Mouse (Mus musculus) limb, embryonic 15.5 days (tissue): ENCODE measurements around the gene Exosc6. TPM values are rescaled to one million over a fixed set of nuclear protein-coding genes. Genes with fewer than 3 reads are reported as not detected.
A peak's percentile ranks its signal among the peaks of the same experiment; 100 is the strongest.
"Not testable (repeated sequence)": the region's sequence is repeated elsewhere in the genome, so short reads cannot be mapped to it uniquely, and the experiment has no call there.

ENCODE experiments used
- ATAC-seq: fragments of 200-750 bp; cut with Nextera tagmentation; 2 replicates; pipeline ENCODE4 v1.8.0; 2017; ENCODE audit warnings: low read depth, moderate TSS enrichment; ENCODE audit not compliant: insufficient number of reproducible peaks, low FRiP score, low TSS enrichment
- H3K27ac ChIP-seq: fragments of 300-500 bp; sonication (generic); 2 replicates; pipeline ENCODE4 v1.5.1; 2015; ENCODE audit warnings: moderate library complexity, mild to moderate bottlenecking, inconsistent platforms
- H3K27me3 ChIP-seq: fragments of 300-500 bp; sonication (generic); 2 replicates; pipeline ENCODE4 v1.6.1; 2015; ENCODE audit warnings: inconsistent platforms
- H3K36me3 ChIP-seq: fragments of 300-500 bp; sonication (generic); 2 replicates; pipeline ENCODE4 v1.6.1; 2015; ENCODE audit warnings: inconsistent platforms
- H3K4me1 ChIP-seq: fragments of 300-500 bp; sonication (generic); 2 replicates; pipeline ENCODE4 v1.6.1; 2015; ENCODE audit warnings: inconsistent platforms
- H3K4me2 ChIP-seq: fragments of 300-500 bp; sonication (generic); 2 replicates; pipeline ENCODE4 v1.6.1; 2015; ENCODE audit warnings: mild to moderate bottlenecking, inconsistent platforms
- H3K4me3 ChIP-seq: fragments of 300-500 bp; sonication (generic); 2 replicates; pipeline ENCODE4 v1.5.1; 2015; ENCODE audit warnings: mild to moderate bottlenecking, inconsistent platforms
- H3K9ac ChIP-seq: fragments of 300-500 bp; sonication (generic); 2 replicates; pipeline ENCODE4 v1.6.1; 2015; ENCODE audit warnings: inconsistent platforms
- H3K9me3 ChIP-seq: fragments of 300-500 bp; sonication (generic); 2 replicates; pipeline ENCODE4 v1.6.1; 2016; ENCODE audit warnings: inconsistent platforms
- WGBS: fragments of 180-500 bp; shearing (Covaris S2); methylation state at CpG from one replicate; pipeline ENCODE4 v1.1.7; 2015; 5-methylcytosine and 5-hydroxymethylcytosine counted together
- polyA plus RNA-seq: library from polyadenylated mRNA; unstranded; fragments of >200 nt; fragmentation: Nextera tagmentation; extraction: Ambion mirVana; gene quantifications from 2 replicates; pipeline ENCODE4 v1.2.1, GENCODE M21; 2015

The Exosc6 gene
- 8.2 and 9.7 TPM in 2 replicates for polyA plus RNA-seq

DNA sequence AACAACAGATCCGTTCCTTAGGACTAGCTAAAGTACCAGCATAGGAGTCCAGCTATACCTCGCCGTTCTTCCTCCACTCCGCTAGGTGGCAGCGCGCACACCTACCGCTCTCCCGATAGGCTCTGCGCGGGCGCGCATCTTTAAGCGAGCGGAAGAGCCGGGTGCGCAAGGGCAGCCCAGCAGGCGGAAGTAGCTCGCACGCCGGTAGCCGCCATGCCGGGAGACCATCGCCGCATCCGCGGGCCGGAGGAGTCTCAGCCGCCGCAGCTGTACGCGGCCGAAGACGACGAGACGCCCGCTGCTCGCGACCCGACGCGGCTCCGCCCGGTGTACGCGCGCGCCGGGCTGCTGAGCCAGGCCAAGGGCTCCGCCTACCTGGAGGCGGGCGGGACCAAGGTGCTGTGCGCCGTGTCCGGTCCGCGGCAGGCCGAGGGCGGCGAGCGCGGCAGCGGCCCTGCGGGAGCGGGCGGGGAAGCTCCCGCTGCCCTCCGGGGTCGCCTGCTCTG lies at the start of gene Exosc6:
TSS of gene Exosc6 (plus strand) at position 182 of the 506 bp plus-strand sequence.
- Histone ChIP-seq H3K4me1 (peaks cover 19% of the 10 kb centered on the region), H3K27ac (peak within 1 kb of the TSS; percentile 86), H3K27me3 (no peaks in the 10 kb centered on the region), H3K9ac (peak within 1 kb of the TSS; percentile 82), H3K9me3 (no peaks in the 10 kb centered on the region), H3K36me3 (peaks cover 57% of the 10 kb centered on the region), H3K4me3 (peak within 1 kb of the TSS; percentile 96), H3K4me2 (peak within 1 kb of the TSS; percentile 89)
- ATAC-seq = peak; percentile 87
- under 1% methylated on average over 49 of the region's 68 CpGs for WGBS

- not testable (repeated sequence) for H3K4me1 ChIP-seq, H3K4me3 ChIP-seq, H3K27ac ChIP-seq, H3K9ac ChIP-seq, H3K27me3 ChIP-seq, ATAC-seq, H3K9me3 ChIP-seq, H3K4me2 ChIP-seq
- 87% methylated on average over 10 of the region's 10 CpGs for WGBS
- peaks cover 41% of the 10 kb centered on the region for H3K36me3 ChIP-seq
Measured at GRCm38 (mm10) chr8:111010230-111010991, 45.7 kb upstream of the Exosc6 start.

DNA sequence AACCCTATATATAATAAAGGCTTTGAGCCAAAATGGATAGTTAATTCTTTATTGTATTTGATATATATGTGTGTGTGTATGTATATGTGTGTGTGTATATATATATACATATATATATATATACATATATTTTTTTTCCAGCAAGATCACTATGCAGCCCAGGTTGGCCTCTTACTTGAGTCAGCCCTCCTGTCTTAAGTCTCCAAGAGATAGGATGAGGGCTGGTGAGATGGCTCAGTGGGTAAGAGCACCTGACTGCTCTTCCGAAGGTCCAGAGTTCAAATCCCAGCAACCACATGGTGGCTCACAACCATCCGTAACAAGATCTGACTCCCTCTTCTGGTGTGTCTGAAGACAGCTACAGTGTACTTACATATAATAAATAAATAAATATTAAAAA lies 29.5 kb upstream of the Exosc6 start:
- not testable (repeated sequence) for H3K9me3 ChIP-seq, H3K9ac ChIP-seq, H3K27ac ChIP-seq, H3K27me3 ChIP-seq, ATAC-seq, H3K4me1 ChIP-seq, H3K4me2 ChIP-seq, H3K36me3 ChIP-seq, H3K4me3 ChIP-seq
- WGBS = 86% methylated on average over 2 of the region's 2 CpGs

- no peak for ATAC-seq
Measured at GRCm38 (mm10) chr8:111027391-111027937, 28.7 kb upstream of the Exosc6 start.

GRCm38 (mm10) chr8:111029589-111029988 lies 26.6 kb upstream of the Exosc6 start:
- 57% methylated on average over 4 of the region's 4 CpGs for WGBS
- Histone ChIP-seq H3K4me3 (no peak overlapping the region), H3K27me3 (peaks cover 4% of the 10 kb centered on the region), H3K4me1 (peaks cover 6% of the 10 kb centered on the region; the same call in 1 of the 2 replicates), H3K36me3 (no peaks in the 10 kb centered on the region), H3K4me2 (no peak overlapping the region), H3K27ac (no peak overlapping the region), H3K9ac (no peak overlapping the region), H3K9me3 (no peaks in the 10 kb centered on the region)
- ATAC-seq = no peak

More at GRCm38 (mm10) chr8:111027391-111027937, 28.7 kb upstream of the Exosc6 start:
- no peaks in the 10 kb centered on the region for H3K9me3 ChIP-seq
- peak overlapping the region; percentile 79 for H3K4me2 ChIP-seq
- H3K27me3 ChIP-seq = peaks cover 4% of the 10 kb centered on the region
- no peaks in the 10 kb centered on the region for H3K36me3 ChIP-seq
- WGBS = under 1% methylated on average over 31 of the region's 31 CpGs
- peak overlapping the region; percentile 63 for H3K9ac ChIP-seq
- peak overlapping the region; percentile 50; the same call in 1 of the 2 replicates for H3K27ac ChIP-seq
- H3K4me1 ChIP-seq = no peaks in the 10 kb centered on the region
- H3K4me3 ChIP-seq = peak overlapping the region; percentile 65

GRCm38 (mm10) chr8:111030045-111030444 lies 26.1 kb upstream of the Exosc6 start:
- Histone ChIP-seq H3K36me3 (no peaks in the 10 kb centered on the region), H3K27me3 (peaks cover 4% of the 10 kb centered on the region), H3K27ac (no peak overlapping the region), H3K4me3 (no peak overlapping the region), H3K9me3 (no peaks in the 10 kb centered on the region), H3K4me1 (peaks cover 11% of the 10 kb centered on the region; the same call in 1 of the 2 replicates), H3K9ac (no peak overlapping the region), H3K4me2 (no peak overlapping the region)
- WGBS = 77% methylated on average over 6 of the region's 6 CpGs
- no peak for ATAC-seq

- Histone ChIP-seq H3K4me3 (no peak within 1 kb of the TSS), H3K27me3 (peaks cover 4% of the 10 kb centered on the region), H3K9me3 (no peaks in the 10 kb centered on the region), H3K9ac (no peak within 1 kb of the TSS), H3K36me3 (peaks cover 3% of the 10 kb centered on the region; the same call in 1 of the 2 replicates), H3K4me1 (peaks cover 21% of the 10 kb centered on the region), H3K27ac (no peak within 1 kb of the TSS), H3K4me2 (no peak within 1 kb of the TSS)
- no peak for ATAC-seq
- WGBS = 96% methylated on average over 19 of the region's 19 CpGs
Measured at GRCm38 (mm10) chr8:111031572-111031971, 24.6 kb upstream of the Exosc6 start, which contains the start of gene Ddx19b. Gene Ddx19b, minus strand, starts transcription at chr8:111031751.

DNA sequence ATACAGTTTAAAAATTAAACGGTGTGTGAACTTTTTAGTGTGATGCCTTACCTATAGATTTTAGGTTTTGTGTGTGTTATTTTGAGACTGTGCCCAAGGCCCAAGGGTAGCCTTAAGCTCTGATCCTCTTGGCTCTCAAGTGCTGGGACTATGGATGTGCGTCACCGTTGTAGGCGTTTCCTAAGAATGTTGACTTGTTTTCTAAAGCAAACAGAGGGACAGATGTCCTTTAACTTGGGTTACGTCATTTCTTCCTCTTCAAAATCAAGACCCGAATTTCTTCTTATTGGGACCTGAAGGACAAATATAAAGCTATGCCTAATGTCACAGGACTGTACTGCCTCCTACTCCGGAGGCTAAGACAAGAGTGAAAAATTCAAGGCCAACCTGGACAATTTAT lies 23.2 kb upstream of the Exosc6 start, which contains the start of gene Aars:
TSS of gene Aars (plus strand) at position 229 of the 400 bp plus-strand sequence.
- peak within 1 kb of the TSS; percentile 57 for H3K4me2 ChIP-seq
- H3K27ac ChIP-seq = peak within 1 kb of the TSS; percentile 76
- H3K9me3 ChIP-seq = no peaks in the 10 kb centered on the region
- peaks cover 13% of the 10 kb centered on the region for H3K36me3 ChIP-seq
- WGBS = 96% methylated on average over 7 of the region's 7 CpGs
- peak within 1 kb of the TSS; percentile 68 for H3K4me3 ChIP-seq
- H3K4me1 ChIP-seq = peaks cover 21% of the 10 kb centered on the region
- ATAC-seq = no peak
- H3K9ac ChIP-seq = peak within 1 kb of the TSS; percentile 65
- peaks cover 4% of the 10 kb centered on the region for H3K27me3 ChIP-seq

GRCm38 (mm10) chr8:111033482-111034215 lies 22.5 kb upstream of the Exosc6 start:
- Histone ChIP-seq H3K27ac (peak overlapping the region; percentile 76), H3K4me2 (peak overlapping the region; percentile 57), H3K9me3 (no peaks in the 10 kb centered on the region), H3K9ac (peak overlapping the region; percentile 65), H3K36me3 (peaks cover 20% of the 10 kb centered on the region), H3K27me3 (peaks cover 4% of the 10 kb centered on the region), H3K4me1 (peaks cover 21% of the 10 kb centered on the region), H3K4me3 (peak overlapping the region; percentile 68)
- 5% methylated on average over 37 of the region's 37 CpGs for WGBS
- peak; percentile 98 for ATAC-seq

- Histone ChIP-seq H3K4me3 (peak overlapping the region; percentile 68), H3K27ac (peak overlapping the region; percentile 76), H3K9ac (peak overlapping the region; percentile 65), H3K27me3 (peaks cover 4% of the 10 kb centered on the region), H3K36me3 (peaks cover 26% of the 10 kb centered on the region), H3K4me1 (peaks cover 21% of the 10 kb centered on the region), H3K4me2 (peak overlapping the region; percentile 57), H3K9me3 (no peaks in the 10 kb centered on the region)
- 19% methylated on average over 12 of the region's 12 CpGs for WGBS
- ATAC-seq = no peak
Measured at GRCm38 (mm10) chr8:111034276-111034675, 21.9 kb upstream of the Exosc6 start.

GRCm38 (mm10) chr8:111036591-111036990 lies 19.5 kb upstream of the Exosc6 start:
- H3K9me3 ChIP-seq = no peaks in the 10 kb centered on the region
- 89% methylated on average over 15 of the region's 15 CpGs for WGBS
- H3K9ac ChIP-seq = no peak overlapping the region
- peaks cover 46% of the 10 kb centered on the region for H3K36me3 ChIP-seq
- no peak overlapping the region for H3K4me3 ChIP-seq
- H3K4me2 ChIP-seq = no peak overlapping the region
- ATAC-seq = no peak
- H3K27ac ChIP-seq = no peak overlapping the region
- H3K4me1 ChIP-seq = peaks cover 21% of the 10 kb centered on the region
- H3K27me3 ChIP-seq = peaks cover 1% of the 10 kb centered on the region
